Mouse (Mus musculus) G1E-ER4 (cell line): ENCODE data around the gene Ankrd22. TPM values are rescaled to one million over a fixed set of nuclear protein-coding genes. Genes with fewer than 3 reads are reported as not detected.

Experiments used
- GATA1 ChIP-seq: IDR thresholded peaks from one replicate; pipeline ENCODE4 v1.8.0; 2012; ENCODE audit warnings: low read length, inconsistent platforms
- polyA plus RNA-seq: library from polyadenylated mRNA; stranded (reverse); fragments of >175 nt; gene quantifications from 2 replicates; pipeline ENCODE4 v1.2.3, GENCODE M21; 2012

Gene Ankrd22
- polyA plus RNA-seq, 1 experiment = not detected

DNA sequence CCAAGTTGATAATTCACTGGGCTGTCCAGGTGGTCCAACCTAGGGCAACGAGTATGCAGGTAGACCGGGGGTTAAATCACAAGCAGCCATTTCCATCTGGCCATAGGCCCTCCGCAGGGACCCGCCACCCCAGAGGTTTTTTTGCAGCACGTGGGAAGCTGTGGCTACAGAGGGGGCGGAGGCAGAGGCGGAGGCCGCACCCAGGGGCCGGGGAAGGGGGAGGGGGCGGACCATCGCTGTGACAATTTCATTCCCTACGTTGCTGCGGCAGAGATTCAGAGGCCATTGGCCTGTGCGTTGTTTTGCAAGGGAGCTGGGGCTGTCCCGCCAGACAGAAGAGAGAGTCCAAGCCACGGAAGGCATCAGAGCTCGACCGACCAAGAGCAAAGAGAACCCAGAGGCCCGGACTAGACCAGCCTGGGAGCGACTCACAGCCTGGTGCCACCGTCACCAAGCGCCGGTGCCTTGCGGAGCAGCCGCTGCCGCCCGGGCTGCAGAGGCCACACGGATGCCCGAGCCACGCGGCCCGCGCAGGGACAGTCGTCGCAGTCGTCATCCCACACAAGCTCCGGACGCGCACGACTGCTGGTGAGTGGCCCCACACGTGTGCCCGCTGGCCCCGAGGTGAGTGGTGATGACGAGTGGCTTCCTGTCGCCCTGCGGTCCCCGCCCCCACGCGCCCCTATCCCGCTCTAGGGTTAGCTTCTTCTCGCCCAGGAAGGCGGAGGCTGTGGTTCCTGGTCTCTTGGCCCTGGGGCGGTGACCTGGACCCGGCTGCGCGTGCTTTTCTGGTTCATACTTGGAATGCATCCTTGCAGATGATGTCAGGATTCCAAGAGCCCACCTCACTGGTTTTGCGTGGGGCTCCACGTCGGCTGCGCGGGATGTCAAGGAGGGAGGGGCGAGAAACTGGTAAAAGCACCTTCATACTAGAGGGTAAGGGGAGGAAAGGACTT is 26.4 kb upstream of the Ankrd22 start, which contains the start of gene Stambpl1:
Gene Stambpl1, plus strand, starts transcription at position 222 of the 956 bp plus-strand sequence.
- no peak for TF ChIP-seq GATA1

DNA sequence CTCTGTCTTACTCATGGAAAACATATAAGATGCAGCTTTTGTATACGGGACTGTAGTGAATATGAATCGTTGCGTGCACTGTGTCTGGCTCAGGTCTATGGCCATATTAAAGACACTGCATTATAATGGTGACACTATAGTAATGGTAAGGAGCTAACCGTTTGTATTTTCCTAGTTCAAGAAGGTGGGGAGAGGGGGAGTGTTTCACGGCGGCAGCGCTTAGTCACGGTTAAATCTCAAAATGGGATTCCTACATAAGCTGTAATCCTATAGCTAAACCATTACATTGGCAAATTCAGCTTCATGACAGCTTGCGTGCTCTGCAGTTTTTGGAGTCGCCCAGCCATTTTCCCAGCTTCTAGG is 25.8 kb upstream of the Ankrd22 start:
- TF ChIP-seq GATA1 = no peak

DNA sequence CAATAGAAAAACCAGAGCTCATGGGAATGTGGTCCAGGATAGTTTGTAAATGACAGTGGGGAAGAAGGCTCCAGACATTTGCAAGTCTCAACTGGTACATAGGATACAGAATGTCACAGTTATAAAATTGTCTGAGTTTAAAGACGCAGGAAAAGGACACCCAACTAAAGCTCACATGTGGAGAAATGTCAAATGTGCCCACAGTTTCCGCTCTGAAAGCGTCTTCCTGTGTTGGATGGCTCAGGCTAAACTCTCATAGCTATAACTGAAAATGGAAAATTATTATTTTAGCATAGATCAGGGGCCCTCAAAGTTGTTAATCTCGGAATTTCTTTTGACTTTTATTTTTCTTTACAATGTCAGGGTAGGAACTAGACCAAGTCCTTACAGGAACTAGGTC is 21.0 kb upstream of the Ankrd22 start:
- no peak for TF ChIP-seq GATA1

DNA sequence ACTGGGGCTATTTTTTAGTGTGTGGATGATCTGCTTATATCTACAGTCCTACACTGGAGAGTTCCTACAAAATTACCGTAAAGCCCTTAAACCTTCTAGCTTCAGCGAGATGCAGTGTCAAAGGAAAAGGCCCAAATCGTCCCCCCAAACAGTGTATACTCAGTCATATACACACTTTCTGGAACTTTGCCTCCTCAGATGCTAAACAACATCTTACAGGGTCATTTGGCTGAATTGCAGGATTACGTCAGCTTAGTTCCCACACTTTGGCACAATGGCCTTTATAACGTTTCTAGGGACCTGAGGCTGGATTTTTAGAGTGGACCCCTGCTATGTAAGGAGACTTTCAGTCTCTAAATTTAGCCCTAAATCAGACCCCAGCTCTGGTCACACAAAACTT is 16.6 kb upstream of the Ankrd22 start:
- TF ChIP-seq GATA1 = no peak

DNA sequence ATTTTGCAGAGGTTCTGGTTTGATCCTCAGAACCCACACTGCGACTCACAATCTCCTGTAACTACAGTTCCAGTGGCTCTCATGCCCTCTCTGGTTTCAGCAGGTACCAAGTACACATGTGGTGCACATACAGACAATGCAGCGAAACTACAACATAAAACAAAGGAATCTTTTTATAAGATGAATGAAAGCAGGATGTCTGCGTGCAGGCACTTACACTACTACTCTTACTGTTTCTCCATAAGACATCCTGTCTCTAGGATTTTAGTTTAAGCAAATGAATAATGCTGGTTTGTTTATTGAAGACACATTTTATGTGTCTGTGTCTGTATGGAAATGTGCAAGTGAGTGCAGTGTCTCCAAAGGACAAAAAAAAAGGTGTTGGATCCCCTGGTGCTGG is 15.4 kb upstream of the Ankrd22 start:
- TF ChIP-seq GATA1 = no peak

DNA sequence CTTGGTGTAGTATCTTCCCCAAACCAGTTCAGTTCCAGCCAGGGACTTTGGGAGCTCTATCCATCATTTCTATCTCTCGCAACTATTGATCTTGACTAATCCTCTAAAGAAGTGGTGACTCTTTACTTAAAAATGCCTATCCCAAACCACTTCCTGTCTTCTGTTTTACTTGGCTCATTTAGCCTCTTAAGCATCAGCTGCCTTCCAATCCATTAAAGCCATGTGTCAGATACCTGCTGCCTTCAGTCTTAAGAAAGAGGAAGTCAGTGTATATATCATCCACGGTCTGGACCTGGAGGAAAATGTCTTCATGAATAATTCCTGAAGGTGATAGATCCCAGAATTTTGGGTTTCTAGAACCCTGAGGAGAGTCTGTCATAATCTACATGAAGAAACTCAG is 14.5 kb upstream of the Ankrd22 start:
- TF ChIP-seq GATA1 = no peak

DNA sequence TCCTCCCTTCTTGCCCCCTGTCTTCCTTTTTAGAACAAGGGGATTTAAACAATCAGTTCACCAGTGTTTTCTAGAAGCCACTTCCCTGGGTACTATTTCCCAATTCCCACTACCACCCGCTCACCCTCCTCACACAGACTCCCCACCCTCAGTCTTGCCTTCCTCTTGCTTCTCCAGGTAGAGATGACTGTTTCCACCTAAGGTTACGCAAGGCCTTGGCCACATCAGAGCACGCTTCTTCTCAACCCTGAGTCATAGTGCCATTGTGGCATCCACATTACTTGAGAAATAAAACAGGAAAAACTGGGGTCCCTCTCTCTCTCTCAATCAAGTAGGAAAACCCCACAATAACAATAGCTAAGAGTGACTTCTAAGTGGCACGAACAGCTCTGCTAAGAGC is 13.3 kb upstream of the Ankrd22 start:
- TF ChIP-seq GATA1 = no peak

DNA sequence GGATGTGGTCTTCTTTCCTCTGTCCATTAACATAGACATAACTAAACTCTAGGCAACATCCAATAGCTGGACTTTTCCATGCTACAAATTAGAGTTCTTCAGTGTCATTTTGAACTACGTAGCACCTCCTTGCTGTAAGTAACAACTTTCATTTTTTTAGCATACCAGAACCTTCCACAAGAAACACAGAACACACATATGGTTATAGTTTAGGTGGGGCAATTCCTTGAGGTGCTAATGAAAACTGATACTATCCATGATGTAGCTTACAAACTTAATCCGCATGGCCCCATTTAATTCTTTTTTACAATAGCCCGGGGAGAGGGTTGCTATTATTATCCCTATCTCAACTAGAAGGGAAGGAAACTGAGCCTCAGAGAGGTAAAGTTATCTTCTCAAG is 8.2 kb upstream of the Ankrd22 start:
- TF ChIP-seq GATA1 = no peak

DNA sequence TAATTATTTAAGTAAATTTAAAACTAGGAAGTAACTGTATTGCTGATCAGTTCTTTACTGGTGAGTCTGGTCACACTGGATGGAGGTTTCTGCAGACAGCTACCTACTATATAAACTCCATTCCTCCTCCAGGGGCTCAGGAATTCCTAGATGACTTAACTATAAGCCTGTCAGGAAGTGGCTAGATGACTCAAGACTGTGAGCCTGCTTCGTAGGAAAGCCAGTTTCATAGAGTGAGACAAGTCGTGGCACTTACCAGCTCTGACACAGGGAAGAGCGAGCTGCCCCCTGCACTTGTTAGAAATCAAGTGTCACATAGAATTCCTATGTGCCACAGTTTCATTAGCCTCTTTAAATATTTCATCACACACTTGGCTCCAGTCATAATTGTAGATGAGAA is 5.3 kb upstream of the Ankrd22 start:
- no peak for TF ChIP-seq GATA1

DNA sequence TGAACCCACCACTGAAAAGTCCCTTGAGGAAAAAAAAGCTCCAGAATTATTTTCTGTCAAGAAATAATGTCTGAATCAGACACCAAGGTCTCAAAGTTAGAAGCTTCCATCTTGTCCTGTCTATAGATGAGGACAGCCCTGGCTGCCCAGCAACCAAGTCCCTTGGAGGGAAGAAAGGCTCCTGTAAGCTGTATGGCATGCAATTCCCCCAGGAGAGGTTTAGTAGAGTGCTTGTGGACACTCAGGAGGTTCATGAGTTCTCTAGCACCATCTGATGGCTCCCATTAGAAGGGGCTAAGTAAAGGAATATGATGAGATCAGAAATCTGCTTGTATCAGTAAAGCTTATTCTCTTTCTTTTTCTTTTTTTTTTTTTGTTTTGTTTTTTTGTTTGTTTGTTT is 3.3 kb upstream of the Ankrd22 start:
- TF ChIP-seq GATA1 = no peak

DNA sequence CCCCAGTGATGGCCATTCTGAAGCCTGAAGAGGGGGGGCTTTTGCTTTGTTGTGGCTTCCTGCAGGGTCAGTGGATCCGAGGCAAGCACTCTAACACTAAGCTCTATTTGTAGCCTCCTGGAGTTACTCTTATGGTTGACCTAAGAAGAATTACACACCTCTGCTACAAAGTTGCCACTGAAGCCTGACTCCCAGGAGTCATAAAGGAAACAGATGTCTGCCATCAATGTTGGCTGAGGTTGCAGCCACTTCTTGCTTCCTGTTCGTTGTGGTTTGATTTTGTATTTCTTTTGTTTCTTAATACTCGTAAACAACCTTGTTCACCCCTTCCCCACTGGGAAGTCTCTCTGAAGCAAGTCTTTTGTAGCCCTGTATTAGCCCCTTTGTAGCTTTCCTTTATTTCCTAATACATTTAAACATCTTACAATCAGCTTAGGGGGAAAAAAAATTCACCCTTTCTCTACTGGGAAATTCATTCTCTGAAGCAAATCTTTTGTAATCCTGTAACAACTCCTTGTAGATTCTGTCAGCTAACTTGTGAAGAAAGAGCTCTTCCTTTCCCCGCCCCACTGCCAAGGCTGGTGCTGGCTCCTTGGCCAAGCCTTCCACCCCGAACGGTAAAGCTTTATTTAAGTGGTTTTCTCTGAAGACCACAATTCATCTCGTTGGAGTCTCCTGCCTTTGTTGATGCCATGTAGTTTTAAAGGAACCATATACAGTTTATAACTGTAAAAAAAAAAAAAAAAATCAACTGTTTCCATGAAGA is 2.2 kb upstream of the Ankrd22 start:
- no peak for TF ChIP-seq GATA1

DNA sequence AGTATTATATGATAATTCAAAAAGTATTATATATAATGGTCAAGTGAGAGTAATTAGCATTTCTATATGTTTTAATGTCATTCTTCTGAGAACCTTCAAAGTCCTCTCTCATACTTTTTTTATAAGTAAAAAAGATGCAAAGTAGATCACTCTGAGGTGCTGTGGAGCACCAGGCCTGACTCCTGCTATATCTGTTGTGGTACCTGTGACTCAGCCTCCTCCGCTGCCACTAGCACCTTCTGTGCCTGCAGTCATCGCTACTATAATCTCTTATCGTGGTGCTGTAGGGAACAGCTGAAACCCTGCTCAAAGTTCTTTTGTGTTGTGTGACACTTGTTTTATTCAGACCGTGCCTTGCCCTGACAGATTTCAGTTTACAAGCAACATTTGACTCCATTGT is 533 bp upstream of the Ankrd22 start:
- no peak for TF ChIP-seq GATA1

DNA sequence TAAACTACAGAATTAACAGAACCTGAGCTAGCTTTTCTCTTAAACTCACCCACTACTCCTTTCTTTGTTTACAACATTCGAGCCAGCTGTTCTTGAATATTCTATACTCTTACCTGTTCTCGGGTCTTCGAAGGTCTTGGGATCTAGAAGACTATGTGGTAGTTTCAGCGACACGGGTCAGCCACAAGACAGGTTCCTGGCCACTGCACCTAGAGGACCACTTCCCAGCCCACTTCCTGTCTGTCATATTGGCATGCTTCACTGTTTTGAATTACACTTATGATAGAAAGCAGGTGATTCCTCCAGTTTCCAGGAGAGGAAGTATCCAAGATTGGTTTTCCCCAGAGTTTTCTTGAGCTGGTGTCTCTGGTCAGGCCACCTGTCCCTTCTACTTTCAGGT is 3.2 kb downstream of the Ankrd22 start:
- TF ChIP-seq GATA1 = no peak

DNA sequence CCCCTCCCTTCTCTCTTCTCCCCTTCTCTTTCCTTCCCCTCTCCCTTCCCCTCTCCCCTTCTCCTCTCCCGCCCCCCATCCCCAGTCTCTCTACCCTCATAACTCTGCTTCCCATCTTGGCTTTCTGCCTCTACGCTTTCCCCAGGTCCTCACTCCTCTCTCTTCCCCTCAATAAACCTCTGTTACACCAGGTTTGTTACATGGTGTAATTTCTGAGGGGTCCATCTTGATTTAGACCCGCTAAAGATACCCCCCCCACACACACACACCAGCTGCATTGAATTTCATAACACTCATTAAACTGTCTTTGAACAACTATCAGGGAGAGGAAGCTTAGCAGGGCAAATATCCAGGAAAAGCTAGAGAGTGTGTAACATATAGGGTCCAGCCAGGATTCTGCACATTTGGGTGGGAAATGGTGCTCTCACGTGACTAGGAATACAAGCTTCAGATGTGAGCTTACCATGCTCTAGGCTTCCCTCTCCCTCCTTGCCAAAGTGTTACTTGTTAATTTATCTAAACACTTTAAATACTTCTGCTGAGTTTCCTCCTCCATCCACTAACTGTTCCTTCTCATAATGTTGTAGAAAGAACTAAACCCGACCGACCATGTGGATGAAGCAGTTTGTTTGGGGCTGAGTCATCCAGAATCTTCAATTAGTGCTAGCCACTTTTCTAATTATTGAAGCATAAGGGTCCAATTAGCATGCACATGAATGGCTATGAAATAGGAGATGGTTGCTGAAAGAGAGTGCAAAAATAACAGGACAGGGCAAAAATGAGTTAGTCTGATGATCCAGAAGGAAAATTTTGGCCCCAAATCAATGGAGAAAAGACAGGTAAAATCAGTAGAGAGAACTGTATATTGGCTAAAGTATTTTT is 12.3 kb downstream of the Ankrd22 start:
- no peak for TF ChIP-seq GATA1

DNA sequence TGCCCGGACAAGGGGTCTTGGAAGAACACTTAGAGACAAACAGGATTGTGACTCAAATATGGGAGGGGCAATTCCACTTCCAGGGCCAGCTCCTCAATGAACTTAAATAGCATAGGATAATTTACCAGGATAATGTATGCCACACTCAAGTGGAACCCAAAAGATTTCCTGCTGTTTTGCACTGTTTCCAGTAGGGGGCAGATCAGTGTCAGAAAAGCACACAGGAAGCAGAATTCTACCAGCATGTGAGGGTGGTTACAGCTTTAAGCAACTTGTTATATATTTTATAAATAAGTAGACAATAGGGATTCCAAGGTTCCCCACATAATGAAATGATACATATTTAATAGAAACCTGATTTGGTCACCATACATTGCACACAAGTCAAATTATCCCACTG is 13.9 kb downstream of the Ankrd22 start:
- TF ChIP-seq GATA1 = no peak

DNA sequence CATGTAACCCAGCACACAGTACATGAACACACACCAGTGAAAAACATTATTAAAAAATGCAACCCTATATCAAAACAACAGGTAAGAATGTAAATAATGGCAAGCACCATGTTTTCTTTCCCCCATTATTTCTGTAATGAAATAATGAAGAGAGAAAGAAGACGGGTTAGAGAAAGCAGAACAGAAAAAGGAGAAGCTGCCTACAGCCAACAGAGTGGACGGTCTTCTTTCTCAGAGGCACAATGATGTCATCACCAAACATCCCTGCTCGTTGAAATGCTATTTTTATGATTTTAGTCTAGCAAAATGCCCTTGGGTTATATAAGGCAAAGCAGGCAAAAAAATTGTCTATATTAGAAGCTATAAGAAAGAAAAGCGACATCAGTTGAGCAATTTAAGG is 17.4 kb downstream of the Ankrd22 start:
- TF ChIP-seq GATA1 = no peak
